Mouse (Mus musculus): ENCODE measurements around the gene Ano4.

- TF ChIP-seq CTCF (IDR thresholded peaks at IDR 0.05; ENCODE audit: low read depth, low read length): no peak
- TF ChIP-seq POLR2A (IDR thresholded peaks at IDR 0.05; ENCODE audit: extremely low read depth, insufficient read depth, low read length): no peak
These were observed 10.1 kb upstream of the Ano4 start for GRCm38 (mm10) chr10:89354639-89355038.
